Mouse (Mus musculus): ENCODE results near the gene Dlgap1. TPM values are rescaled to one million over a fixed set of nuclear protein-coding genes. Genes with fewer than 3 reads are reported as not detected.

Gene Dlgap1
- polyA plus RNA-seq, 1 experiment from 2014 or later = 2.4 TPM

- no peak for ATAC-seq (ENCODE audit: low FRiP score)
- WGBS = 80% methylated on average over 5 of the region's 5 CpGs
- Histone ChIP-seq H3K27me3 (ENCODE audit: control insufficient read depth, insufficient read depth, low read length) (no peaks in the 10 kb centered on the region), H3K9me3 (ENCODE audit: control insufficient read depth, low read length) (no peaks in the 10 kb centered on the region), H3K4me3 (ENCODE audit: low read depth, low read length) (no peak overlapping the region), H3K4me1 (ENCODE audit: control insufficient read depth, insufficient read depth, low read length) (no peaks in the 10 kb centered on the region), H3K27ac (ENCODE audit: low read depth, low read length) (no peak overlapping the region), H3K9ac (ENCODE audit: low read length) (no peak overlapping the region), H3K4me2 (no peak overlapping the region), H3K36me3 (ENCODE audit: control insufficient read depth, insufficient read depth, low read length) (no peaks in the 10 kb centered on the region)
- DNase-seq (ENCODE audit: low spot score, missing footprints) = no peak
Observed at GRCm38 (mm10) chr17:70437229-70437628, 468.4 kb downstream of the Dlgap1 start.

- Histone ChIP-seq H3K4me2 (no peak overlapping the region), H3K27ac (ENCODE audit: low read depth, low read length) (no peak overlapping the region), H3K4me3 (ENCODE audit: low read depth, low read length) (no peak overlapping the region), H3K4me1 (ENCODE audit: control insufficient read depth, insufficient read depth, low read length) (no peaks in the 10 kb centered on the region), H3K9ac (ENCODE audit: low read length) (no peak overlapping the region), H3K36me3 (ENCODE audit: control insufficient read depth, insufficient read depth, low read length) (no peaks in the 10 kb centered on the region), H3K27me3 (ENCODE audit: control insufficient read depth, insufficient read depth, low read length) (no peaks in the 10 kb centered on the region), H3K9me3 (ENCODE audit: control insufficient read depth, low read length) (no peaks in the 10 kb centered on the region)
- WGBS = 91% methylated on average over 14 of the region's 14 CpGs
- DNase-seq (ENCODE audit: low spot score, missing footprints) = no peak
- ATAC-seq (ENCODE audit: low FRiP score) = no peak
Observed at GRCm38 (mm10) chr17:70442976-70443375, 474.1 kb downstream of the Dlgap1 start.

- H3K9me3 ChIP-seq (ENCODE audit: control insufficient read depth, low read length) = no peaks in the 10 kb centered on the region
- no peak overlapping the region for H3K9ac ChIP-seq (ENCODE audit: low read length)
- no peak for ATAC-seq (ENCODE audit: low FRiP score)
- H3K27ac ChIP-seq (ENCODE audit: low read depth, low read length) = no peak overlapping the region
- H3K27me3 ChIP-seq (ENCODE audit: control insufficient read depth, insufficient read depth, low read length) = no peaks in the 10 kb centered on the region
- WGBS = 80% methylated on average over 8 of the region's 8 CpGs
- H3K36me3 ChIP-seq (ENCODE audit: control insufficient read depth, insufficient read depth, low read length) = no peaks in the 10 kb centered on the region
- H3K4me3 ChIP-seq (ENCODE audit: low read depth, low read length) = no peak overlapping the region
- H3K4me2 ChIP-seq = no peak overlapping the region
- no peak for DNase-seq (ENCODE audit: low spot score, missing footprints)
- H3K4me1 ChIP-seq (ENCODE audit: control insufficient read depth, insufficient read depth, low read length) = no peaks in the 10 kb centered on the region
Observed at GRCm38 (mm10) chr17:70446451-70446850, 477.6 kb downstream of the Dlgap1 start.

GRCm38 (mm10) chr17:70455036-70455435, 486.2 kb downstream of the Dlgap1 start:
- Histone ChIP-seq H3K4me2 (no peak overlapping the region), H3K9ac (ENCODE audit: low read length) (no peak overlapping the region), H3K4me1 (ENCODE audit: control insufficient read depth, insufficient read depth, low read length) (no peaks in the 10 kb centered on the region), H3K4me3 (ENCODE audit: low read depth, low read length) (no peak overlapping the region), H3K27ac (ENCODE audit: low read depth, low read length) (no peak overlapping the region), H3K27me3 (ENCODE audit: control insufficient read depth, insufficient read depth, low read length) (no peaks in the 10 kb centered on the region), H3K9me3 (ENCODE audit: control insufficient read depth, low read length) (no peaks in the 10 kb centered on the region), H3K36me3 (ENCODE audit: control insufficient read depth, insufficient read depth, low read length) (no peaks in the 10 kb centered on the region)
- ATAC-seq (ENCODE audit: low FRiP score) (no peak), DNase-seq (ENCODE audit: low spot score, missing footprints) (no peak)
- WGBS = 93% methylated on average over 7 of the region's 7 CpGs

- H3K9ac ChIP-seq (ENCODE audit: low read length) = no peak overlapping the region
- H3K27me3 ChIP-seq (ENCODE audit: control insufficient read depth, insufficient read depth, low read length) = no peaks in the 10 kb centered on the region
- 74% methylated on average over 1 of the region's 1 CpGs for WGBS
- H3K4me3 ChIP-seq (ENCODE audit: low read depth, low read length) = no peak overlapping the region
- H3K36me3 ChIP-seq (ENCODE audit: control insufficient read depth, insufficient read depth, low read length) = no peaks in the 10 kb centered on the region
- H3K27ac ChIP-seq (ENCODE audit: low read depth, low read length) = no peak overlapping the region
- no peak overlapping the region for H3K4me2 ChIP-seq
- no peaks in the 10 kb centered on the region for H3K4me1 ChIP-seq (ENCODE audit: control insufficient read depth, insufficient read depth, low read length)
- no peak for DNase-seq (ENCODE audit: low spot score, missing footprints)
- H3K9me3 ChIP-seq (ENCODE audit: control insufficient read depth, low read length) = no peaks in the 10 kb centered on the region
- no peak for ATAC-seq (ENCODE audit: low FRiP score)
Observed at GRCm38 (mm10) chr17:70457103-70457502, 488.2 kb downstream of the Dlgap1 start.

- WGBS = 90% methylated on average over 8 of the region's 8 CpGs
- DNase-seq (ENCODE audit: low spot score, missing footprints) = no peak
- Histone ChIP-seq H3K9me3 (ENCODE audit: control insufficient read depth, low read length) (no peaks in the 10 kb centered on the region), H3K27me3 (ENCODE audit: control insufficient read depth, insufficient read depth, low read length) (no peaks in the 10 kb centered on the region), H3K27ac (ENCODE audit: low read depth, low read length) (no peak overlapping the region), H3K4me2 (no peak overlapping the region), H3K4me3 (ENCODE audit: low read depth, low read length) (no peak overlapping the region), H3K9ac (ENCODE audit: low read length) (no peak overlapping the region), H3K36me3 (ENCODE audit: control insufficient read depth, insufficient read depth, low read length) (no peaks in the 10 kb centered on the region), H3K4me1 (ENCODE audit: control insufficient read depth, insufficient read depth, low read length) (no peaks in the 10 kb centered on the region)
- ATAC-seq (ENCODE audit: low FRiP score) = no peak
Observed at GRCm38 (mm10) chr17:70462231-70462630, 493.4 kb downstream of the Dlgap1 start.

- Histone ChIP-seq H3K9me3 (ENCODE audit: control insufficient read depth, low read length) (no peaks in the 10 kb centered on the region), H3K27ac (ENCODE audit: low read depth, low read length) (no peak overlapping the region), H3K36me3 (ENCODE audit: control insufficient read depth, insufficient read depth, low read length) (no peaks in the 10 kb centered on the region), H3K9ac (ENCODE audit: low read length) (no peak overlapping the region), H3K27me3 (ENCODE audit: control insufficient read depth, insufficient read depth, low read length) (no peaks in the 10 kb centered on the region), H3K4me3 (ENCODE audit: low read depth, low read length) (no peak overlapping the region), H3K4me1 (ENCODE audit: control insufficient read depth, insufficient read depth, low read length) (no peaks in the 10 kb centered on the region), H3K4me2 (no peak overlapping the region)
- whole genome bisulfite sequencing = 71% methylated on average over 8 of the region's 8 CpGs
- DNase-seq (ENCODE audit: low spot score, missing footprints) (no peak), ATAC-seq (ENCODE audit: low FRiP score) (no peak)
Observed at GRCm38 (mm10) chr17:70462771-70463491, 494.1 kb downstream of the Dlgap1 start.

GRCm38 (mm10) chr17:70466413-70466812, 497.5 kb downstream of the Dlgap1 start:
- Histone ChIP-seq H3K27ac (ENCODE audit: low read depth, low read length) (no peak overlapping the region), H3K9me3 (ENCODE audit: control insufficient read depth, low read length) (no peaks in the 10 kb centered on the region), H3K27me3 (ENCODE audit: control insufficient read depth, insufficient read depth, low read length) (no peaks in the 10 kb centered on the region), H3K36me3 (ENCODE audit: control insufficient read depth, insufficient read depth, low read length) (no peaks in the 10 kb centered on the region), H3K9ac (ENCODE audit: low read length) (no peak overlapping the region), H3K4me3 (ENCODE audit: low read depth, low read length) (no peak overlapping the region), H3K4me2 (no peak overlapping the region), H3K4me1 (ENCODE audit: control insufficient read depth, insufficient read depth, low read length) (no peaks in the 10 kb centered on the region)
- DNase-seq (ENCODE audit: low spot score, missing footprints) (no peak), ATAC-seq (ENCODE audit: low FRiP score) (no peak)
- 43% methylated on average over 4 of the region's 4 CpGs for WGBS

GRCm38 (mm10) chr17:70470970-70471371, 502.1 kb downstream of the Dlgap1 start:
- H3K4me3 ChIP-seq (ENCODE audit: low read depth, low read length) = no peak overlapping the region
- no peak overlapping the region for H3K27ac ChIP-seq (ENCODE audit: low read depth, low read length)
- H3K9me3 ChIP-seq (ENCODE audit: control insufficient read depth, low read length) = no peaks in the 10 kb centered on the region
- no peak for ATAC-seq (ENCODE audit: low FRiP score)
- H3K36me3 ChIP-seq (ENCODE audit: control insufficient read depth, insufficient read depth, low read length) = no peaks in the 10 kb centered on the region
- DNase-seq (ENCODE audit: low spot score, missing footprints) = no peak
- no peak overlapping the region for H3K4me2 ChIP-seq
- no peaks in the 10 kb centered on the region for H3K27me3 ChIP-seq (ENCODE audit: control insufficient read depth, insufficient read depth, low read length)
- no peaks in the 10 kb centered on the region for H3K4me1 ChIP-seq (ENCODE audit: control insufficient read depth, insufficient read depth, low read length)
- WGBS = 82% methylated on average over 7 of the region's 7 CpGs
- H3K9ac ChIP-seq (ENCODE audit: low read length) = no peak overlapping the region
